Mouse (Mus musculus) limb, embryonic 12.5 days (tissue): ENCODE measurements around the gene Ell. TPM values are rescaled to one million over a fixed set of nuclear protein-coding genes. Genes with fewer than 3 reads are reported as not detected.

ENCODE experiments used
- ATAC-seq: fragments of 200-750 bp; cut with Nextera tagmentation; 2 replicates; pipeline ENCODE4 v1.8.0; 2017; ENCODE audit warnings: low read depth, moderate TSS enrichment; ENCODE audit not compliant: insufficient number of reproducible peaks, insufficient read depth, low FRiP score, low TSS enrichment
- H3K27ac ChIP-seq: fragments of 300-500 bp; sonication (generic); 2 replicates; pipeline ENCODE4 v1.5.1; 2016; ENCODE audit warnings: mild to moderate bottlenecking, moderate library complexity
- H3K27me3 ChIP-seq: fragments of 300-500 bp; sonication (generic); 2 replicates; pipeline ENCODE4 v1.6.1; 2016; ENCODE audit warnings: mild to moderate bottlenecking, moderate library complexity
- H3K36me3 ChIP-seq: fragments of 300-500 bp; sonication (generic); 2 replicates; pipeline ENCODE4 v1.6.1; 2016; ENCODE audit warnings: mild to moderate bottlenecking, moderate library complexity
- H3K4me1 ChIP-seq: fragments of 300-500 bp; sonication (generic); replicated peaks from 2 replicates; pipeline ENCODE4 v1.6.1; 2016
- H3K4me2 ChIP-seq: fragments of 300-500 bp; sonication (generic); 2 replicates; pipeline ENCODE4 v1.6.1; 2016; ENCODE audit warnings: mild to moderate bottlenecking, moderate library complexity
- H3K4me3 ChIP-seq: fragments of 300-500 bp; sonication (generic); replicated peaks from 2 replicates; pipeline ENCODE4 v1.5.1; 2016; ENCODE audit warnings: mild to moderate bottlenecking
- H3K9ac ChIP-seq: fragments of 300-500 bp; sonication (generic); replicated peaks from 2 replicates; pipeline ENCODE4 v1.6.1; 2016; ENCODE audit warnings: mild to moderate bottlenecking, moderate library complexity
- H3K9me3 ChIP-seq: fragments of 300-500 bp; sonication (generic); 2 replicates; pipeline ENCODE4 v1.6.1; 2016; ENCODE audit warnings: mild to moderate bottlenecking, moderate library complexity
- WGBS: fragments of 180-500 bp; shearing (Covaris S2); methylation state at CpG from one replicate; pipeline ENCODE4 v1.1.7; 2016; 5-methylcytosine and 5-hydroxymethylcytosine counted together
- polyA plus RNA-seq: library from polyadenylated mRNA; unstranded; fragments of >200 nt; fragmentation: Nextera tagmentation; extraction: Ambion mirVana; gene quantifications from 2 replicates; pipeline ENCODE4 v1.2.1, GENCODE M21; 2016

Ell gene
- polyA plus RNA-seq, 1 experiment from 2014 or later = 18.7 TPM

DNA sequence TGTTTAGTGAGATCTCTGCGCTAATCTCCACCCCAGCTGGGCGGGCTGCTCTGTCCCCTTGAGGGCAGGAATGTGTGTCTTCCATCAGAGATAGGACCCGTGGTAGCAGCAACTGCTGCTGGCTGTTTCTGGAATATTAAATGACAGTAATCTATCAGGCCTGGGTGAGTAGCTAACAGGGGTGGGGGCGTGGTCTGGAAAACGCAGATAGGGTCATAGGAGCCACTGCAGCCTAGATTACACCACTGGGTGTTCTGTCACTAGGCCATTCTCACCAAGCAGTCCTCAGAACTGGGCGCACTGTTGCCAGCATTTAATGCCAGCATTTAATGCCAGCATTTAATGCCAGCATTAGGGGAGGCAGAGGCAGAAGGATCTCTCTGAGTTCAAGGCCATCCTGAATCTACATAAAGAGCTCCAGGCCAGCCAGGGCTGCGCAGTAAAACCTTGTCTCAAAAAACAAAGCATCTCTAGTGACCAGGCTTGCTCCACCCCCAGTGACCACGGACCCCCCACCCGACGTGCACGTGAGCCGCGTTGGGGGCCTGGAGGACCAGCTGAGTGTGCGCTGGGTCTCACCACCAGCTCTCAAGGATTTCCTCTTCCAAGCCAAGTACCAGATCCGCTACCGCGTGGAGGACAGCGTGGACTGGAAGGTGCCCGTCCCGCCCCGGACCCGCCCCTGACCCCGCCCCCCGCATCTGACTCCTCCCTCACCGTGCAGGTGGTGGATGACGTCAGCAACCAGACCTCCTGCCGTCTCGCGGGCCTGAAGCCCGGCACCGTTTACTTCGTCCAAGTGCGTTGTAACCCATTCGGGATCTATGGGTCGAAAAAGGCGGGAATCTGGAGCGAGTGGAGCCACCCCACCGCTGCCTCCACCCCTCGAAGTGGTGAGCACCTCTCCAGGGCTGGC, 38.6 kb upstream of the Ell start:
- Histone ChIP-seq H3K27ac (no peak overlapping the region), H3K4me3 (peak overlapping the region; percentile 19; the same call in 1 of the 2 replicates), H3K27me3 (peaks cover 74% of the 10 kb centered on the region), H3K4me1 (peaks cover 73% of the 10 kb centered on the region), H3K4me2 (peak overlapping the region; percentile 35), H3K9ac (peak overlapping the region; percentile 40; the same call in 1 of the 2 replicates), H3K9me3 (no peaks in the 10 kb centered on the region), H3K36me3 (0 out of 2 replicates have a peak, but pooled peaks cover 7% of the 10 kb centered on the region)
- ATAC-seq = no peak
- WGBS = 14% methylated on average over 39 of the region's 39 CpGs

DNA sequence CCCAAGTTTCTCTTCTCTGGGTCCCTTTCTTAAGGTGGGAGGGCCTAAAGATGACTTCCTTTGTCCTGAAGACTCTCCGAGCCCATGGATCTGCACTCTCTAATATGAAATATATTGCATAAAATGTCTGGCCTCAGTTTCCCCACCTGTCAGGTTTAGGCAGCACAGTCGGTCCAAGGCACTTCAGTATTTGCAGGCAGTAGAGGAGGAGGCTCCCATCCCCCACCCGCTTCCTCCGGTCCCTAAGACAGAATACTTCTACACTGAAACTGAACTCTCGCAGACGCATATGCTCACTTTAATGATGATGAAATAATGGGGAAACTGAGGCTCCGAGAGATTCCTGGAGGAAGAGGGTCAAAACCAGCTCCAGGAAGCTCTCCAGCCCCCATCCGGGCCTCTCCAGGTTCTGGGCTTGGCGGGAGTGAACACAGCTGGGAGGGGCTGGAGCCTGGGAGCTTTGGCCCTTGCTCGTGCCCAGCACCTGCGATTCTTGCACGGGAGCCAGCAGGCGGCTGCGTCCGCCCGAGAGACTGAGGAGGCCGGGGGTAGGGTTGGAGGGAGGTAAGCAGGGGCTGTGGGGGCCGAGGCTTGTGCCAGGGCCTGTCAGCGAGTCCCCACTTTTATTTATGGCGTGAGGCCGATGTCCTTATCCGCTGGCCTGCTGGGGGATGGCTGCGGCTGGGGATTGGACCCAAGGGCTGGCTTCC, 37.3 kb upstream of the Ell start:
- peak overlapping the region; percentile 10; the same call in 1 of the 2 replicates for H3K4me3 ChIP-seq
- H3K27ac ChIP-seq = no peak overlapping the region
- H3K36me3 ChIP-seq = peaks cover 9% of the 10 kb centered on the region; the same call in 1 of the 2 replicates
- ATAC-seq = no peak
- H3K4me2 ChIP-seq = peak overlapping the region; percentile 83
- H3K9me3 ChIP-seq = no peaks in the 10 kb centered on the region
- H3K9ac ChIP-seq = no peak overlapping the region
- H3K27me3 ChIP-seq = peaks cover 60% of the 10 kb centered on the region
- 12% methylated on average over 23 of the region's 23 CpGs for WGBS
- H3K4me1 ChIP-seq = peaks cover 69% of the 10 kb centered on the region

GRCm38 (mm10) chr8:70502540-70502939, 36.7 kb upstream of the Ell start:
- Histone ChIP-seq H3K27ac (no peak overlapping the region), H3K9ac (no peak overlapping the region), H3K36me3 (peaks cover 14% of the 10 kb centered on the region), H3K4me2 (peak overlapping the region; percentile 83), H3K27me3 (peaks cover 55% of the 10 kb centered on the region), H3K4me3 (no peak overlapping the region), H3K4me1 (peaks cover 69% of the 10 kb centered on the region), H3K9me3 (no peaks in the 10 kb centered on the region)
- 31% methylated on average over 12 of the region's 12 CpGs for WGBS
- ATAC-seq = no peak

- H3K27ac ChIP-seq = peak overlapping the region; percentile 73
- ATAC-seq = no peak
- H3K9ac ChIP-seq = peak overlapping the region; percentile 13; the same call in 1 of the 2 replicates
- peaks cover 54% of the 10 kb centered on the region for H3K27me3 ChIP-seq
- peaks cover 21% of the 10 kb centered on the region for H3K36me3 ChIP-seq
- H3K9me3 ChIP-seq = no peaks in the 10 kb centered on the region
- H3K4me1 ChIP-seq = peaks cover 69% of the 10 kb centered on the region
- peak overlapping the region; percentile 11; the same call in 1 of the 2 replicates for H3K4me3 ChIP-seq
- WGBS = 8% methylated on average over 46 of the region's 46 CpGs
- H3K4me2 ChIP-seq = peak overlapping the region; percentile 83
Measured at GRCm38 (mm10) chr8:70503062-70503750, 36.1 kb upstream of the Ell start.

- 14% methylated on average over 16 of the region's 16 CpGs for WGBS
- H3K4me3 ChIP-seq = no peak overlapping the region; the same call in 1 of the 2 replicates
- no peak for ATAC-seq
- H3K4me1 ChIP-seq = peaks cover 78% of the 10 kb centered on the region
- H3K9ac ChIP-seq = peak overlapping the region; percentile 24
- H3K4me2 ChIP-seq = peak overlapping the region; percentile 83
- peaks cover 31% of the 10 kb centered on the region for H3K36me3 ChIP-seq
- H3K9me3 ChIP-seq = no peaks in the 10 kb centered on the region
- peaks cover 43% of the 10 kb centered on the region for H3K27me3 ChIP-seq
- peak overlapping the region; percentile 73 for H3K27ac ChIP-seq
Measured at GRCm38 (mm10) chr8:70504291-70504716, 35.0 kb upstream of the Ell start.

DNA sequence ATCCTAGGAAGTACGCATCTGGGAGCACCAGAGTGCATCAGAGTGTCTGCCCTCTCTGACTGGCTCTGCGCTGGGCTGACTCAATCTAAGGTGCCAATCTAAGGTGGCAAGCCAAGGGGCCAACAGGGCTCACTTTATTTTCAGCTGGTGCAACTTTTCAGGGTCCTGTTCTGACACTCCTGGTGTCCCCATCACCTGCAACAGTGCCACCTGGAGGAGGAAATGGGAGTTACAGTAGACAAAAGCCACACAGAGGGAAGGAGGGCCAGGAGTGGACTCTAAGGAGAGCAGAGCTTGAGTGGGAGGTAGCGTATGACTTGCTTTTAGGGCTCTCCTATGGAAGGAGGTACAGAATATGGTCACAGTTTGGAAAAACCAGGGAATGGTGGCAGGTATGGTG, 34.4 kb upstream of the Ell start:
- Histone ChIP-seq H3K27ac (peak overlapping the region; percentile 73), H3K9ac (no peak overlapping the region), H3K27me3 (peaks cover 38% of the 10 kb centered on the region), H3K36me3 (peaks cover 31% of the 10 kb centered on the region), H3K4me2 (peak overlapping the region; percentile 83), H3K4me3 (peak overlapping the region; percentile 70; the same call in 1 of the 2 replicates), H3K9me3 (no peaks in the 10 kb centered on the region), H3K4me1 (peaks cover 74% of the 10 kb centered on the region)
- 43% methylated on average over 3 of the region's 3 CpGs for WGBS
- no peak for ATAC-seq

DNA sequence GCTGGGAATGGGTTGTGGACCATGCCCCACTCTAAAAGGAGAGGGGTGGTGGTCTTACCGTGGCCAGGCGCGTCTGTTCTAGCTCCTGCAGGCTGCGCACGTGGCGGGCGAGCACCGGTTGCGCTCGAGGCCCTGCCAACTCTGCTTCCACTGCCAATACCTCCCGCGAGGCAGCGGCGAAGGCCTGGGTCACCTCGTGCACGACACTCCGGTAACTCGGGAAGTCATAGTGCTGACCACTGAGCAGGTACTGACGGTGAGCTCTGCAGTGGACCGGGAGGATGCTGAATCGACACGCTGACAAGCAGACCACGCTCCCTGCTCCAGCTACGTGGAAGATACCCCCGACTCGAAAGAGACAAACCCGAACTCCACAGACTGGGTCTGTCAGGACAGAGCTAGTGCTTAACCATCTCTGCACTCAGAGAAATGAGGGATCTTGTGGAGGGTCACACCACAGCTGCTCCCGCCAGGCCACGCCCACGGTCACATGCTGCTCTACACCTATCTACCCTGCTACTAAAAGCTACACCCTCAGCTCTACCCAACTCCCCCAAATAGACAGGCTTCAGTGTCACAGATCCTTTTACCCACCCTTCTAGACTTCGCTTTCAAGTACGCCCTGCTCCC, 33.4 kb upstream of the Ell start:
- Histone ChIP-seq H3K9me3 (no peaks in the 10 kb centered on the region), H3K9ac (peak overlapping the region; percentile 92), H3K27ac (peak overlapping the region; percentile 96), H3K4me1 (peaks cover 65% of the 10 kb centered on the region), H3K27me3 (peaks cover 28% of the 10 kb centered on the region), H3K36me3 (peaks cover 31% of the 10 kb centered on the region), H3K4me2 (peak overlapping the region; percentile 83), H3K4me3 (peak overlapping the region; percentile 70)
- peak; percentile 29 for ATAC-seq
- WGBS = 36% methylated on average over 32 of the region's 32 CpGs

DNA sequence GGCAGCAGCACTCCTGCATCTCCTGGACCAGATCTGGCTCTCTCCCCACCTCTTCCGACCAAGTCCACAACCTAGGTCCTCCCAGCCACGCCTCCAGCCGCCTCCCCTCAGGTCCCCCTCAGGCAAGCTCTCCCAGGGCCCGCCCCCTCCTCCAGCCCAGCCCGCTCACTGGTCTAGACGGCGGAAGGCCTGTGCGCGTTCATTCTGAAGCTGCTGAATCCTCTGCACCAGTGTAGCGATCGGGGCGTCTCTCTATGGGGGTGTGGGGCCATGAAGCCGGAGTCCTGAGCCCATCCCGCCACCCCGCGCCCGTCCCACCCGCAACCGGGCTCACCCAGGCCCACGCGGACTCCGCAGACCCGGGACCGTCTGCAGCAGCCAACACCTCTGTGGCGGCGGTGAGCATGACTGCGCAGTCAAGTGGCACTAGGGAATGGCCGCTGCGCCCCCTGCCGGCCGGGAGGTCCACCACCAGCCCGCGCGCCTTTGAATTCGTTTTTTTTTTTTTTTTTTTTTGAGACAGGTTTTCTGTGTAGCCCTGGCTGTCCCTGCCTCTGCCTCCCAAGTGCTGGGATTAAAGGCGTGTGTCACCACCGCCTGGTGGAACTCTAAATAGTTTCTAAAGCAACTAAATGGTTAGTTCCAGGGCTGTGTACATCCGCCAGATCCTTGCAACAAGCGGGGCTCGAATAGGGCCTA, 32.8 kb upstream of the Ell start, which contains the start of gene Rex1bd:
Gene Rex1bd (minus strand): TSS at position 425 of the 699 bp plus-strand sequence.
- 2% methylated on average over 40 of the region's 40 CpGs for WGBS
- peaks cover 58% of the 10 kb centered on the region for H3K4me1 ChIP-seq

GRCm38 (mm10) chr8:70507027-70507393, 32.2 kb upstream of the Ell start:
- ATAC-seq = no peak
- 59% methylated on average over 5 of the region's 5 CpGs for WGBS
- Histone ChIP-seq H3K27ac (peak overlapping the region; percentile 32; the same call in 1 of the 2 replicates), H3K9me3 (no peaks in the 10 kb centered on the region), H3K4me3 (peak overlapping the region; percentile 70), H3K36me3 (peaks cover 34% of the 10 kb centered on the region), H3K4me1 (peaks cover 53% of the 10 kb centered on the region), H3K9ac (no peak overlapping the region), H3K4me2 (peak overlapping the region; percentile 83), H3K27me3 (peaks cover 16% of the 10 kb centered on the region)

More for the DNA sequence above, 32.8 kb upstream of the Ell start, which contains the start of gene Rex1bd:
- ATAC-seq = peak; percentile 82
- H3K27ac ChIP-seq = peak within 1 kb of the TSS; percentile 96
- no peaks in the 10 kb centered on the region for H3K9me3 ChIP-seq
- H3K27me3 ChIP-seq = peaks cover 21% of the 10 kb centered on the region
- peak within 1 kb of the TSS; percentile 92 for H3K9ac ChIP-seq
- H3K4me3 ChIP-seq = peak within 1 kb of the TSS; percentile 70
- peak within 1 kb of the TSS; percentile 83 for H3K4me2 ChIP-seq
- H3K36me3 ChIP-seq = peaks cover 31% of the 10 kb centered on the region
